20 mouse cellular contexts compared by ENCODE assay signal in genomic region chr5:149456544-149456943, GRCm38 (mm10). TPM values are rescaled to one million over a fixed set of nuclear protein-coding genes. Genes with fewer than 3 reads are reported as not detected.
A peak's percentile ranks its signal among the peaks of the same experiment; 100 is the strongest.
DNase-seq lines count a peak whose midpoint lies in the region; ATAC-seq and TF ChIP-seq lines count a peak whose summit lies in the region.
"Had no signal": no experiment of that assay in that cellular context is flagged by ENCODE, and none has a peak within 500 bp of the region (broad histone marks: within the 10 kb centered on the region; RNA-seq: fewer than 3 reads in every experiment).

No protein-coding gene starts in this region.

- in situ Hi-C loops in ES-E14 (cut with MboI; ENCODE audit: low sequenced_read_pairs in 2 of 2, unreplicated experiment in 2 of 2), result no loop called here

- DNase-seq in midbrain, embryonic 10.5 days (ENCODE audit: low spot score), result no peak
- no peak for DNase-seq in midbrain, embryonic 11.5 days (ENCODE audit: low spot score, missing footprints)
- DNase-seq in ES-E14 (ENCODE audit: low read depth, low spot score), result peak; percentile 45
- DNase-seq in heart, adult 11 months, result no peak
- no peak for DNase-seq in heart, postnatal 10 days
- DNase-seq: adrenal gland, adult 2 months; cerebellum, adult 9-10 months; kidney, adult 11 months; kidney, postnatal 36 days; left cerebral cortex, postnatal 4 days; liver, embryonic 13.5 days; spleen, adult 18-20 months had no signal

- WGBS in midbrain, embryonic 10.5 days, result 90% methylated on average over 7 of the region's 7 CpGs
- WGBS in midbrain, embryonic 11.5 days, result 93% methylated on average over 7 of the region's 7 CpGs
- 86% methylated on average over 7 of the region's 7 CpGs for WGBS in bone marrow, adult 2 months

- H3K4me1 ChIP-seq in midbrain, embryonic 10.5 days, result peaks cover 18% of the 10 kb centered on the region
- H3K4me1 ChIP-seq in midbrain, embryonic 11.5 days (ENCODE audit: control insufficient read depth, insufficient read depth, low read length), result peaks cover 2% of the 10 kb centered on the region; the same call in 1 of the 2 replicates
- H3K4me1 ChIP-seq in ES-E14 (ENCODE audit: control insufficient read depth in 2 of 2, insufficient read depth in 2 of 2, low read length in 2 of 2, poor library complexity in 1 of 2), result 0 out of 4 replicates have a peak, but pooled peaks cover 0 to 4% of the 10 kb centered on the region in 2 experiments
- H3K4me1 ChIP-seq in bone marrow, adult 2 months (ENCODE audit: control insufficient read depth, insufficient read depth, low read length), result no peaks in the 10 kb centered on the region
- H3K4me1 ChIP-seq: liver, embryonic 13.5 days had no signal

- TF ChIP-seq CTCF in bone marrow, adult 2 months (IDR thresholded peaks at IDR 0.05; ENCODE audit: control insufficient read depth, insufficient read depth, low read length), result peak; percentile 26; the same call in 1 of the 2 replicates

- no peak overlapping the region for H3K9ac ChIP-seq in midbrain, embryonic 11.5 days (ENCODE audit: low read length)
- H3K9ac ChIP-seq in ES-E14 (ENCODE audit: insufficient read depth, low read depth, low read length, poor library complexity, severe bottlenecking), result no peak overlapping the region
- H3K9ac ChIP-seq: embryonic facial prominence, embryonic 15.5 days; forebrain, embryonic 13.5 days; hindbrain, embryonic 13.5 days; liver, embryonic 13.5 days had no signal

- no peak overlapping the region for H3K4me2 ChIP-seq in midbrain, embryonic 11.5 days
- H3K4me2 ChIP-seq: embryonic facial prominence, embryonic 15.5 days; forebrain, embryonic 13.5 days; hindbrain, embryonic 13.5 days; liver, embryonic 13.5 days had no signal

- ATAC-seq in midbrain, embryonic 11.5 days (ENCODE audit: low FRiP score), result no peak
- peak; percentile 59 for ATAC-seq in megakaryocyte progenitor cell, adult 5-6 weeks (replicated peaks; ENCODE audit: poor library complexity)
- ATAC-seq: forebrain, embryonic 13.5 days had no signal

- H3K9me3 ChIP-seq in midbrain, embryonic 10.5 days (replicated peaks), result no peaks in the 10 kb centered on the region; the same call in 1 of the 2 replicates
- no peaks in the 10 kb centered on the region for H3K9me3 ChIP-seq in midbrain, embryonic 11.5 days (ENCODE audit: control insufficient read depth, low read length)
- H3K9me3 ChIP-seq in ES-E14 (ENCODE audit: control insufficient read depth, insufficient read depth, low read depth, low read length), result no peaks in the 10 kb centered on the region
- H3K9me3 ChIP-seq: embryonic facial prominence, embryonic 15.5 days; forebrain, embryonic 13.5 days; hindbrain, embryonic 13.5 days; liver, embryonic 13.5 days had no signal

- intact Hi-C loops in heart, postnatal 10 days (cut with DNase I), result no loop called here

- no peak overlapping the region for H3K4me3 ChIP-seq in midbrain, embryonic 10.5 days
- no peak overlapping the region for H3K4me3 ChIP-seq in midbrain, embryonic 11.5 days (ENCODE audit: low read depth, low read length)
- no peak overlapping the region for H3K4me3 ChIP-seq in ES-E14 (ENCODE audit: insufficient read depth in 1 of 2, low read depth in 1 of 2, low read length in 2 of 2, poor library complexity in 1 of 2, severe bottlenecking in 1 of 2)
- no peak overlapping the region for H3K4me3 ChIP-seq in bone marrow, adult 2 months (replicated peaks; ENCODE audit: control insufficient read depth, low read depth, low read length)
- H3K4me3 ChIP-seq: embryonic facial prominence, embryonic 15.5 days; forebrain, embryonic 13.5 days; hindbrain, embryonic 13.5 days; liver, embryonic 13.5 days; myocyte had no signal

- no peaks in the 10 kb centered on the region for H3K27me3 ChIP-seq in midbrain, embryonic 10.5 days (ENCODE audit: low read depth, poor library complexity, severe bottlenecking)
- H3K27me3 ChIP-seq in midbrain, embryonic 11.5 days (ENCODE audit: control insufficient read depth, insufficient read depth, low read length), result no peaks in the 10 kb centered on the region
- H3K27me3 ChIP-seq: embryonic facial prominence, embryonic 15.5 days; forebrain, embryonic 13.5 days; hindbrain, embryonic 13.5 days; liver, embryonic 13.5 days had no signal

- H3K27ac ChIP-seq in midbrain, embryonic 10.5 days (replicated peaks), result 0 out of 2 replicates have a peak overlapping the region, but pooled peaks have one; percentile 23
- no peak overlapping the region for H3K27ac ChIP-seq in midbrain, embryonic 11.5 days (ENCODE audit: low read depth, low read length)
- H3K27ac ChIP-seq in ES-E14 (ENCODE audit: insufficient read depth, low read depth, low read length, poor library complexity, severe bottlenecking), result no peak overlapping the region
- no peak overlapping the region for H3K27ac ChIP-seq in bone marrow, adult 2 months (ENCODE audit: control insufficient read depth, insufficient read depth, low read depth, low read length, poor library complexity)
- H3K27ac ChIP-seq: embryonic facial prominence, embryonic 15.5 days; forebrain, embryonic 13.5 days; liver, embryonic 13.5 days had no signal

- TF ChIP-seq POLR2A in bone marrow, adult 2 months (IDR thresholded peaks at IDR 0.05; ENCODE audit: borderline replicate concordance, control insufficient read depth, low read depth, low read length), result no peak

- H3K36me3 ChIP-seq in midbrain, embryonic 10.5 days, result no peaks in the 10 kb centered on the region
- H3K36me3 ChIP-seq in midbrain, embryonic 11.5 days (ENCODE audit: control insufficient read depth, insufficient read depth, low read length), result no peaks in the 10 kb centered on the region
- H3K36me3 ChIP-seq in ES-E14 (ENCODE audit: control insufficient read depth, insufficient read depth, low read length, poor library complexity, severe bottlenecking), result no peaks in the 10 kb centered on the region
- H3K36me3 ChIP-seq: embryonic facial prominence, embryonic 15.5 days; hindbrain, embryonic 13.5 days; liver, embryonic 13.5 days had no signal

TF ChIP-seq in ES-E14, 5 proteins besides CTCF, POLR2A, EP300 and RAD21:
- TF ChIP-seq ZNF384 (IDR thresholded peaks at IDR 0.05; ENCODE audit: low read depth, low read length) (no peak), CHD2 (IDR thresholded peaks at IDR 0.05; ENCODE audit: low read depth, low read length) (no peak), HCFC1 (IDR thresholded peaks at IDR 0.05; ENCODE audit: borderline replicate concordance, insufficient read depth, low read length) (no peak), ZC3H11A (IDR thresholded peaks at IDR 0.05; ENCODE audit: borderline replicate concordance, low read depth, low read length) (no peak), MAFK (IDR thresholded peaks at IDR 0.05; ENCODE audit: insufficient read depth, low read depth, low read length) (no peak)
TF ChIP-seq in ES-E14: peak in this region for 0.

RNA-seq across cellular contexts. Expression of gene Tex26, which starts 17.1 kb away (rescaled TPM):
- polyA plus RNA-seq in midbrain, embryonic 10.5 days (2016; fragmentation: Nextera tagmentation; extraction: Ambion mirVana), result 1.0 and 1.3 TPM in 2 replicates
- 1.2 and 1.5 TPM in 2 replicates for polyA plus RNA-seq in midbrain, embryonic 11.5 days (2014; fragmentation: Nextera tagmentation; extraction: Ambion mirVana)
- total RNA-seq in ES-E14 (2012; rRNA removed), result 0.32 and 0.71 TPM in 2 replicates
- not detected in 2 replicates for polyA plus RNA-seq in bone marrow, adult 2 months (2011; ENCODE audit: insufficient read depth, insufficient read length, low replicate concordance, missing spikeins)
- not detected in 2 replicates for total RNA-seq in megakaryocyte progenitor cell, adult 5-6 weeks (2015)
- not detected in 2 replicates for total RNA-seq in megakaryocyte progenitor cell, adult 5-6 weeks (2017)
- not detected for total RNA-seq in heart, postnatal 10 days (2021)
- total RNA-seq: layer of hippocampus, postnatal 25 days; neutrophil, adult 5-6 weeks had no signal
- polyA plus RNA-seq: adrenal gland, adult 2 months had no signal

RNA-seq across cellular contexts. Expression of gene Medag, which starts 45.0 kb away (rescaled TPM):
- polyA plus RNA-seq in midbrain, embryonic 10.5 days (2016; fragmentation: Nextera tagmentation; extraction: Ambion mirVana), result 0.32 and 0.57 TPM in 2 replicates
- 0.51 and 0.66 TPM in 2 replicates for polyA plus RNA-seq in midbrain, embryonic 11.5 days (2014; fragmentation: Nextera tagmentation; extraction: Ambion mirVana)
- total RNA-seq in ES-E14 (2012; rRNA removed), result not detected in 2 replicates
- 1.9 TPM in 1 of 2 replicates, not detected in the other for polyA plus RNA-seq in bone marrow, adult 2 months (2011; ENCODE audit: insufficient read depth, insufficient read length, low replicate concordance, missing spikeins)
- total RNA-seq in megakaryocyte progenitor cell, adult 5-6 weeks (2015), result 0.07 TPM in 1 of 2 replicates, not detected in the other
- not detected in 2 replicates for total RNA-seq in megakaryocyte progenitor cell, adult 5-6 weeks (2017)
- total RNA-seq in heart, postnatal 10 days (2021), result 10 to 100 TPM; 18.3 to 22.4 TPM
- total RNA-seq: neutrophil, adult 5-6 weeks had no signal

Comparison
In these comparisons a context has a peak if more than half of its experiments do, and no peak if none do; other contexts are left out.
1. RNA of gene Medag, which starts 45.0 kb away (total RNA-seq): 18.3 to 22.4 TPM in heart, postnatal 10 days; 0.07 TPM in megakaryocyte progenitor cell, adult 5-6 weeks and not detected in ES-E14; every median in the first group is over 10 times any median in the second.